Mouse (Mus musculus) heart, embryonic 10.5 days (tissue): ENCODE measurements around the gene Ipo13. TPM values are rescaled to one million over a fixed set of nuclear protein-coding genes. Genes with fewer than 3 reads are reported as not detected.

ENCODE experiments used
- DNase-seq: peaks from one replicate; pipeline ENCODE4 v3.0.0-alpha.2; 2017; ENCODE audit warnings: low spot score
- H3K27ac ChIP-seq: fragments of 300-500 bp; sonication (generic); 2 replicates; pipeline ENCODE4 v1.5.1; 2016; ENCODE audit warnings: mild to moderate bottlenecking
- H3K27me3 ChIP-seq: fragments of 300-500 bp; sonication (generic); 2 replicates; pipeline ENCODE4 v1.6.1; 2016; ENCODE audit warnings: mild to moderate bottlenecking; ENCODE audit not compliant: poor library complexity, insufficient read depth, severe bottlenecking
- H3K36me3 ChIP-seq: fragments of 300-500 bp; sonication (generic); 2 replicates; pipeline ENCODE4 v1.6.1; 2016; ENCODE audit warnings: mild to moderate bottlenecking, moderate library complexity
- H3K4me1 ChIP-seq: fragments of 300-500 bp; sonication (generic); 2 replicates; pipeline ENCODE4 v1.6.1; 2016; ENCODE audit warnings: mild to moderate bottlenecking
- H3K4me3 ChIP-seq: fragments of 300-500 bp; sonication (generic); 2 replicates; pipeline ENCODE4 v1.5.1; 2016; ENCODE audit warnings: mild to moderate bottlenecking, moderate library complexity
- H3K9me3 ChIP-seq: fragments of 300-500 bp; sonication (generic); 2 replicates; pipeline ENCODE4 v1.6.1; 2016; ENCODE audit warnings: mild to moderate bottlenecking, moderate library complexity
- WGBS: fragments of 180-500 bp; shearing (Covaris S2); methylation state at CpG from one replicate; pipeline ENCODE4 v1.1.7; 2016; 5-methylcytosine and 5-hydroxymethylcytosine counted together
- polyA plus RNA-seq: library from polyadenylated mRNA; unstranded; fragments of >200 nt; fragmentation: Nextera tagmentation; extraction: Ambion mirVana; gene quantifications from 2 replicates; pipeline ENCODE4 v1.2.1, GENCODE M21; 2016

Gene Ipo13
- polyA plus RNA-seq, 1 experiment from 2014 or later, result 45.9 TPM

- Histone ChIP-seq H3K4me3 (no peak overlapping the region), H3K27ac (peak overlapping the region; percentile 63; the same call in 1 of the 2 replicates), H3K27me3 (peaks cover 30% of the 10 kb centered on the region; the same call in 1 of the 2 replicates), H3K9me3 (no peaks in the 10 kb centered on the region), H3K36me3 (peaks cover 36% of the 10 kb centered on the region), H3K4me1 (peaks cover 55% of the 10 kb centered on the region)
- 45% methylated on average over 7 of the region's 7 CpGs for WGBS
- peak; percentile 88 for DNase-seq
Measured at GRCm38 (mm10) chr4:117871787-117872186, 43.0 kb downstream of the Ipo13 start.

GRCm38 (mm10) chr4:117870437-117870836, 44.4 kb downstream of the Ipo13 start:
- Histone ChIP-seq H3K4me1 (peaks cover 60% of the 10 kb centered on the region), H3K4me3 (no peak overlapping the region), H3K27me3 (peaks cover 32% of the 10 kb centered on the region; the same call in 1 of the 2 replicates), H3K9me3 (no peaks in the 10 kb centered on the region), H3K27ac (no peak overlapping the region), H3K36me3 (peaks cover 25% of the 10 kb centered on the region)
- 48% methylated on average over 1 of the region's 1 CpGs for WGBS
- DNase-seq, result no peak

GRCm38 (mm10) chr4:117869317-117869716, 45.5 kb downstream of the Ipo13 start:
- H3K4me1 ChIP-seq, result peaks cover 60% of the 10 kb centered on the region
- WGBS, result 62% methylated on average over 9 of the region's 9 CpGs
- no peak overlapping the region for H3K4me3 ChIP-seq
- H3K36me3 ChIP-seq, result peaks cover 25% of the 10 kb centered on the region
- peaks cover 35% of the 10 kb centered on the region for H3K27me3 ChIP-seq
- DNase-seq, result no peak
- H3K9me3 ChIP-seq, result no peaks in the 10 kb centered on the region
- no peak overlapping the region for H3K27ac ChIP-seq

GRCm38 (mm10) chr4:117867823-117868222, 47.0 kb downstream of the Ipo13 start:
- no peak overlapping the region; the same call in 1 of the 2 replicates for H3K27ac ChIP-seq
- WGBS, result 18% methylated on average over 24 of the region's 24 CpGs
- DNase-seq, result no peak
- H3K4me3 ChIP-seq, result peak overlapping the region; percentile 30
- H3K4me1 ChIP-seq, result peaks cover 65% of the 10 kb centered on the region
- no peaks in the 10 kb centered on the region for H3K9me3 ChIP-seq
- H3K27me3 ChIP-seq, result peaks cover 45% of the 10 kb centered on the region
- H3K36me3 ChIP-seq, result peaks cover 13% of the 10 kb centered on the region; the same call in 1 of the 2 replicates

GRCm38 (mm10) chr4:117867000-117867399, 47.8 kb downstream of the Ipo13 start:
- H3K36me3 ChIP-seq, result peaks cover 13% of the 10 kb centered on the region; the same call in 1 of the 2 replicates
- WGBS, result 66% methylated on average over 6 of the region's 6 CpGs
- H3K27me3 ChIP-seq, result peaks cover 45% of the 10 kb centered on the region
- no peak overlapping the region for H3K4me3 ChIP-seq
- DNase-seq, result no peak
- no peaks in the 10 kb centered on the region for H3K9me3 ChIP-seq
- H3K4me1 ChIP-seq, result peaks cover 64% of the 10 kb centered on the region
- H3K27ac ChIP-seq, result no peak overlapping the region

GRCm38 (mm10) chr4:117866083-117866482, 48.7 kb downstream of the Ipo13 start:
- Histone ChIP-seq H3K27ac (no peak overlapping the region), H3K9me3 (no peaks in the 10 kb centered on the region), H3K36me3 (peaks cover 13% of the 10 kb centered on the region; the same call in 1 of the 2 replicates), H3K4me3 (no peak overlapping the region), H3K27me3 (peaks cover 45% of the 10 kb centered on the region), H3K4me1 (peaks cover 55% of the 10 kb centered on the region)
- DNase-seq, result no peak
- 69% methylated on average over 9 of the region's 9 CpGs for WGBS

GRCm38 (mm10) chr4:117862823-117863222, 52.0 kb downstream of the Ipo13 start:
- 33% methylated on average over 4 of the region's 4 CpGs for WGBS
- Histone ChIP-seq H3K27ac (0 out of 2 replicates have a peak overlapping the region, but pooled peaks have one; percentile 1), H3K27me3 (peaks cover 31% of the 10 kb centered on the region), H3K4me1 (peaks cover 39% of the 10 kb centered on the region), H3K36me3 (peaks cover 13% of the 10 kb centered on the region; the same call in 1 of the 2 replicates), H3K4me3 (no peak overlapping the region), H3K9me3 (no peaks in the 10 kb centered on the region)
- no peak for DNase-seq

- Histone ChIP-seq H3K36me3 (peaks cover 27% of the 10 kb centered on the region), H3K27ac (no peak overlapping the region), H3K4me1 (peaks cover 28% of the 10 kb centered on the region), H3K4me3 (no peak overlapping the region), H3K9me3 (no peaks in the 10 kb centered on the region), H3K27me3 (peaks cover 34% of the 10 kb centered on the region)
- no peak for DNase-seq
- WGBS, result 87% methylated on average over 9 of the region's 9 CpGs
Measured at GRCm38 (mm10) chr4:117860570-117860969, 54.2 kb downstream of the Ipo13 start.

GRCm38 (mm10) chr4:117858794-117859193, 56.0 kb downstream of the Ipo13 start:
- DNase-seq, result no peak
- 65% methylated on average over 3 of the region's 3 CpGs for whole genome bisulfite sequencing

GRCm38 (mm10) chr4:117855146-117855545, 59.7 kb downstream of the Ipo13 start:
- peaks cover 26% of the 10 kb centered on the region for H3K4me1 ChIP-seq
- no peak overlapping the region for H3K4me3 ChIP-seq
- 0 out of 2 replicates have a peak overlapping the region, but pooled peaks have one; percentile 32 for H3K27ac ChIP-seq
- H3K36me3 ChIP-seq, result peaks cover 14% of the 10 kb centered on the region; the same call in 1 of the 2 replicates
- DNase-seq, result no peak
- WGBS, result 77% methylated on average over 9 of the region's 9 CpGs
- H3K9me3 ChIP-seq, result no peaks in the 10 kb centered on the region
- H3K27me3 ChIP-seq, result peaks cover 28% of the 10 kb centered on the region; the same call in 1 of the 2 replicates

More at GRCm38 (mm10) chr4:117858794-117859193, 56.0 kb downstream of the Ipo13 start:
- Histone ChIP-seq H3K4me3 (no peak overlapping the region), H3K9me3 (no peaks in the 10 kb centered on the region), H3K27me3 (peaks cover 30% of the 10 kb centered on the region; the same call in 1 of the 2 replicates), H3K36me3 (peaks cover 14% of the 10 kb centered on the region; the same call in 1 of the 2 replicates), H3K4me1 (peaks cover 40% of the 10 kb centered on the region), H3K27ac (no peak overlapping the region)

- Histone ChIP-seq H3K36me3 (peaks cover 14% of the 10 kb centered on the region; the same call in 1 of the 2 replicates), H3K9me3 (no peaks in the 10 kb centered on the region), H3K4me3 (no peak overlapping the region), H3K4me1 (peaks cover 33% of the 10 kb centered on the region), H3K27ac (no peak overlapping the region), H3K27me3 (peaks cover 34% of the 10 kb centered on the region; the same call in 1 of the 2 replicates)
- no peak for DNase-seq
- 87% methylated on average over 10 of the region's 10 CpGs for WGBS
Measured at GRCm38 (mm10) chr4:117852152-117852868, 62.5 kb downstream of the Ipo13 start.

GRCm38 (mm10) chr4:117850871-117851270, 63.9 kb downstream of the Ipo13 start:
- Histone ChIP-seq H3K27me3 (peaks cover 25% of the 10 kb centered on the region; the same call in 1 of the 2 replicates), H3K4me3 (no peak overlapping the region), H3K9me3 (no peaks in the 10 kb centered on the region), H3K4me1 (peaks cover 36% of the 10 kb centered on the region), H3K36me3 (peaks cover 2% of the 10 kb centered on the region; the same call in 1 of the 2 replicates), H3K27ac (no peak overlapping the region)
- WGBS, result 80% methylated on average over 7 of the region's 7 CpGs
- no peak for DNase-seq

GRCm38 (mm10) chr4:117850176-117850575, 64.6 kb downstream of the Ipo13 start:
- DNase-seq, result no peak
- 84% methylated on average over 7 of the region's 7 CpGs for WGBS
- H3K27ac ChIP-seq, result no peak overlapping the region; the same call in 1 of the 2 replicates
- H3K4me1 ChIP-seq, result peaks cover 31% of the 10 kb centered on the region
- H3K4me3 ChIP-seq, result no peak overlapping the region
- H3K9me3 ChIP-seq, result no peaks in the 10 kb centered on the region
- H3K36me3 ChIP-seq, result peaks cover 7% of the 10 kb centered on the region; the same call in 1 of the 2 replicates
- H3K27me3 ChIP-seq, result peaks cover 24% of the 10 kb centered on the region; the same call in 1 of the 2 replicates
